ENCODE assay signal across 21 mouse cellular contexts in genomic region chr19:32243246-32243645, GRCm38 (mm10).
DNase-seq lines count a peak whose midpoint lies in the region; ATAC-seq and TF ChIP-seq lines count a peak whose summit lies in the region.
"Had no signal": no experiment of that assay in that cellular context is flagged by ENCODE, and none has a peak within 500 bp of the region (broad histone marks: within the 10 kb centered on the region; RNA-seq: fewer than 3 reads in every experiment).

No protein-coding gene starts in this region.

- H3K4me3 ChIP-seq in spleen, adult 2 months (ENCODE audit: extremely low read depth, insufficient read depth, insufficient read length), result no peak overlapping the region
- H3K4me3 ChIP-seq: embryonic facial prominence, embryonic 13.5 days; forebrain, embryonic 12.5 days; heart, adult 2 months; heart, embryonic 12.5 days; hindbrain, embryonic 10.5 days had no signal

- H3K27ac ChIP-seq in spleen, adult 2 months (ENCODE audit: insufficient read depth, low read length), result peak overlapping the region; percentile 3; the same call in 1 of the 2 replicates
- H3K27ac ChIP-seq: embryonic facial prominence, embryonic 13.5 days; forebrain, embryonic 12.5 days; heart, adult 2 months; hindbrain, embryonic 10.5 days; hindbrain, embryonic 14.5 days had no signal

- no peaks in the 10 kb centered on the region for H3K36me3 ChIP-seq in spleen, adult 2 months (ENCODE audit: control insufficient read depth, insufficient read depth, low read length)
- H3K36me3 ChIP-seq: embryonic facial prominence, embryonic 13.5 days; forebrain, embryonic 12.5 days; heart, embryonic 12.5 days; hindbrain, embryonic 10.5 days had no signal

- H3K27me3 ChIP-seq in spleen, adult 2 months (ENCODE audit: control insufficient read depth, insufficient read depth, low read length), result no peaks in the 10 kb centered on the region
- H3K27me3 ChIP-seq: embryonic facial prominence, embryonic 13.5 days; forebrain, embryonic 12.5 days; heart, embryonic 12.5 days; Patski had no signal

- ATAC-seq in frontal cortex, adult (ENCODE audit: low TSS enrichment), result peak; percentile 59; the same call in 1 of the 2 replicates
- ATAC-seq: CD4-positive, CD25-positive, alpha-beta regulatory T cell, adult 4 months; forebrain, embryonic 16.5 days; intestine, embryonic 16.5 days; Patski had no signal

- no peak for DNase-seq in frontal cortex, postnatal 25 days (ENCODE audit: low spot score in 2 of 2)
- no peak for DNase-seq in spleen, adult 2 months (ENCODE audit: low read depth in 1 of 2, low spot score in 2 of 2)
- no peak for DNase-seq in spleen, adult 18-20 months
- peak; percentile 18 for DNase-seq in retina, embryonic 14.5 days (ENCODE audit: low spot score)
- no peak for DNase-seq in T-cell, adult 2 months (ENCODE audit: low spot score)
- no peak for DNase-seq in heart, adult 11 months
- DNase-seq: adrenal gland, adult 2 months; adrenal gland, postnatal 36 days; gastrocnemius, postnatal 10 days; kidney, adult 8-10 months had no signal

- TF ChIP-seq POLR2A in spleen, adult 2 months (IDR thresholded peaks at IDR 0.05; ENCODE audit: low read depth, low read length), result no peak

- no peak for TF ChIP-seq CTCF in spleen, adult 2 months (IDR thresholded peaks at IDR 0.05; ENCODE audit: extremely low read depth, insufficient read depth, insufficient read length, insufficient replicate concordance)

- peaks cover 27% of the 10 kb centered on the region for H3K4me1 ChIP-seq in spleen, adult 2 months (ENCODE audit: control insufficient read depth, insufficient read depth, insufficient read length)
- H3K4me1 ChIP-seq: forebrain, embryonic 12.5 days had no signal

- 96% methylated on average over 9 of the region's 9 CpGs for WGBS in spleen, adult 2 months
